Mouse (Mus musculus) lung, adult 2 months (tissue): ENCODE measurements around the gene Speer3.

Experiments
- CTCF ChIP-seq: fragments of 200-500 bp; IDR thresholded peaks from 2 replicates; pipeline ENCODE4 v1.5.1; 2011; ENCODE audit warnings: mild to moderate bottlenecking, low read length, control low read depth; ENCODE audit not compliant: insufficient read depth
- POLR2A ChIP-seq: fragments of 200-500 bp; IDR thresholded peaks from 2 replicates; pipeline ENCODE4 v1.6.1; 2011; ENCODE audit warnings: low read depth, mild to moderate bottlenecking, control low read depth, low read length, borderline replicate concordance; ENCODE audit errors: extremely low read depth

DNA sequence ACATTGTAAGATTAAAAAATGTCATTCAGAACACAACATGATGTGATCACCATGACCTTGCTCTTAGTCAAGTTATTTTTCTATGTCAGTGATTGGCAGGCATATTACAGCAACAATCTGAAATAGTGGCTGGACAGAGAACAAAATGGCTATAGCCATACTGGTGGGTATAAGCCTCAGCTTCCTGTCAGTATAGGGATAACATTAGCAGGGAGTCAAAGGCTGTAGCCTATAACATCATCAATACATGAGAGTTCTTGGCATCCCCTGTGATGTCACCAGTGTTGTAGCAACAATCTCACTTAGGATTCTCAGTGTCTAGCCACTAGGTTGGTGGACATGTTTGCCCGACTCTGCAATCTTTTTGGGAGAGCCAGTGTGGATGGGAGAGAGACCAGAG lies at the start of gene Speer3:
- TF ChIP-seq CTCF (no peak), POLR2A (no peak)
